Mouse (Mus musculus) lung, embryonic 14.5 days (tissue): ENCODE results near the gene Mycbpap. TPM values are rescaled to one million over a fixed set of nuclear protein-coding genes. Genes with fewer than 3 reads are reported as not detected.

ENCODE experiments used
- ATAC-seq: fragments of 200-750 bp; cut with Nextera tagmentation; 2 replicates; pipeline ENCODE4 v1.8.0; 2017; ENCODE audit warnings: mild to moderate bottlenecking, moderate TSS enrichment, moderate library complexity; ENCODE audit not compliant: insufficient read depth
- DNase-seq: peaks from one replicate; pipeline ENCODE4 v3.0.0-alpha.2; 2015
- H3K27ac ChIP-seq: fragments of 300-500 bp; sonication (generic); 2 replicates; pipeline ENCODE4 v1.5.1; 2014; ENCODE audit warnings: low read depth, mild to moderate bottlenecking, moderate library complexity
- H3K27me3 ChIP-seq: fragments of 300-500 bp; sonication (generic); 2 replicates; pipeline ENCODE4 v1.6.1; 2014; ENCODE audit warnings: low read length, control low read depth; ENCODE audit not compliant: insufficient read depth
- H3K36me3 ChIP-seq: fragments of 300-500 bp; sonication (generic); 2 replicates; pipeline ENCODE4 v1.6.1; 2014; ENCODE audit warnings: control low read depth; ENCODE audit not compliant: insufficient read depth
- H3K4me1 ChIP-seq: fragments of 300-500 bp; sonication (generic); 2 replicates; pipeline ENCODE4 v1.6.1; 2014; ENCODE audit warnings: antibody characterized with exemption, control low read depth; ENCODE audit not compliant: insufficient read depth
- H3K4me2 ChIP-seq: fragments of 300-500 bp; sonication (generic); 2 replicates; pipeline ENCODE4 v1.6.1; 2014; ENCODE audit warnings: mild to moderate bottlenecking
- H3K4me3 ChIP-seq: fragments of 300-500 bp; sonication (generic); 2 replicates; pipeline ENCODE4 v1.5.1; 2014; ENCODE audit warnings: low read depth, low read length
- H3K9ac ChIP-seq: fragments of 300-500 bp; sonication (generic); 2 replicates; pipeline ENCODE4 v1.6.1; 2014
- H3K9me3 ChIP-seq: fragments of 300-500 bp; sonication (generic); 2 replicates; pipeline ENCODE4 v1.6.1; 2016; ENCODE audit warnings: low read depth, low read length, control low read depth
- CTCF ChIP-seq: IDR thresholded peaks from 2 replicates; pipeline ENCODE4 v1.5.1; 2016; ENCODE audit warnings: antibody characterized with exemption, low read depth
- WGBS: fragments of 180-500 bp; shearing (Covaris S2); extraction: QIAGEN DNeasy Blood & Tissue Kit; methylation state at CpG from one replicate; pipeline ENCODE4 v1.1.7; 2014; 5-methylcytosine and 5-hydroxymethylcytosine counted together
- polyA plus RNA-seq: library from polyadenylated mRNA; unstranded; fragments of >200 nt; fragmentation: Nextera tagmentation; extraction: Ambion mirVana; gene quantifications from 2 replicates; pipeline ENCODE4 v1.2.1, GENCODE M21; 2014

Gene Mycbpap
- polyA plus RNA-seq, 1 experiment from 2014 or later, result 3.2 TPM

- DNase-seq (peak; percentile 19), ATAC-seq (no peak)
- H3K4me1 ChIP-seq, result peaks cover 11% of the 10 kb centered on the region; the same call in 1 of the 2 replicates
- no peak for TF ChIP-seq CTCF
- 0 out of 2 replicates have a peak, but pooled peaks cover 5% of the 10 kb centered on the region for H3K27me3 ChIP-seq
- no peak overlapping the region for H3K9ac ChIP-seq
- 28% methylated on average over 4 of the region's 4 CpGs for WGBS
- H3K9me3 ChIP-seq, result no peaks in the 10 kb centered on the region
- no peak overlapping the region for H3K4me3 ChIP-seq
- H3K36me3 ChIP-seq, result peaks cover 8% of the 10 kb centered on the region
- no peak overlapping the region for H3K4me2 ChIP-seq
- no peak overlapping the region for H3K27ac ChIP-seq
Observed at GRCm38 (mm10) chr11:94489745-94490144, 31.8 kb downstream of the Mycbpap start.

GRCm38 (mm10) chr11:94488767-94489533 lies 32.6 kb downstream of the Mycbpap start:
- WGBS, result 86% methylated on average over 11 of the region's 11 CpGs
- no peak for DNase-seq

GRCm38 (mm10) chr11:94486001-94486400 lies 35.5 kb downstream of the Mycbpap start, which contains the start of gene Spata20:
Spata20 (minus strand) TSS chr11:94486179.
- H3K4me2 ChIP-seq, result peak within 1 kb of the TSS; percentile 48; the same call in 1 of the 2 replicates
- H3K27me3 ChIP-seq, result 0 out of 2 replicates have a peak, but pooled peaks cover 5% of the 10 kb centered on the region
- H3K4me3 ChIP-seq, result peak within 1 kb of the TSS; percentile 15
- no peaks in the 10 kb centered on the region for H3K9me3 ChIP-seq
- H3K36me3 ChIP-seq, result no peaks in the 10 kb centered on the region
- H3K27ac ChIP-seq, result no peak within 1 kb of the TSS
- H3K4me1 ChIP-seq, result 0 out of 2 replicates have a peak, but pooled peaks cover 1% of the 10 kb centered on the region
- peak; percentile 98 for TF ChIP-seq CTCF
- ATAC-seq (peak; percentile 87), DNase-seq (peak; percentile 92)
- under 1% methylated on average over 24 of the region's 24 CpGs for whole genome bisulfite sequencing
- H3K9ac ChIP-seq, result no peak within 1 kb of the TSS

More at GRCm38 (mm10) chr11:94488767-94489533, 32.6 kb downstream of the Mycbpap start:
- no peak overlapping the region for H3K4me2 ChIP-seq
- 0 out of 2 replicates have a peak, but pooled peaks cover 10% of the 10 kb centered on the region for H3K4me1 ChIP-seq
- no peak overlapping the region for H3K4me3 ChIP-seq
- H3K27ac ChIP-seq, result no peak overlapping the region
- H3K9me3 ChIP-seq, result no peaks in the 10 kb centered on the region
- TF ChIP-seq CTCF, result no peak
- ATAC-seq, result no peak
- H3K9ac ChIP-seq, result no peak overlapping the region
- peaks cover 6% of the 10 kb centered on the region for H3K36me3 ChIP-seq
- 0 out of 2 replicates have a peak, but pooled peaks cover 5% of the 10 kb centered on the region for H3K27me3 ChIP-seq

- Histone ChIP-seq H3K9ac (no peak overlapping the region), H3K27ac (no peak overlapping the region), H3K4me2 (no peak overlapping the region), H3K27me3 (0 out of 2 replicates have a peak, but pooled peaks cover 5% of the 10 kb centered on the region), H3K4me1 (no peaks in the 10 kb centered on the region), H3K4me3 (no peak overlapping the region), H3K36me3 (no peaks in the 10 kb centered on the region), H3K9me3 (no peaks in the 10 kb centered on the region)
- WGBS, result 74% methylated on average over 5 of the region's 5 CpGs
- ATAC-seq (no peak), DNase-seq (no peak)
- no peak for TF ChIP-seq CTCF
Observed at GRCm38 (mm10) chr11:94485223-94485622, 36.3 kb downstream of the Mycbpap start.

- DNase-seq (no peak), ATAC-seq (no peak)
- H3K27me3 ChIP-seq, result 0 out of 2 replicates have a peak, but pooled peaks cover 5% of the 10 kb centered on the region
- H3K36me3 ChIP-seq, result no peaks in the 10 kb centered on the region
- no peaks in the 10 kb centered on the region for H3K4me1 ChIP-seq
- no peak overlapping the region for H3K27ac ChIP-seq
- H3K9me3 ChIP-seq, result no peaks in the 10 kb centered on the region
- 89% methylated on average over 9 of the region's 9 CpGs for WGBS
- no peak overlapping the region for H3K4me2 ChIP-seq
- H3K4me3 ChIP-seq, result no peak overlapping the region
- TF ChIP-seq CTCF, result no peak
- no peak overlapping the region for H3K9ac ChIP-seq
Observed at GRCm38 (mm10) chr11:94484636-94485035, 36.9 kb downstream of the Mycbpap start.

- WGBS, result 77% methylated on average over 14 of the region's 14 CpGs
Observed at GRCm38 (mm10) chr11:94483921-94484320, 37.6 kb downstream of the Mycbpap start.

GRCm38 (mm10) chr11:94483436-94483835 lies 38.1 kb downstream of the Mycbpap start:
- no peak for TF ChIP-seq CTCF
- ATAC-seq, result no peak
- 70% methylated on average over 11 of the region's 11 CpGs for WGBS

More at GRCm38 (mm10) chr11:94483921-94484320, 37.6 kb downstream of the Mycbpap start:
- Histone ChIP-seq H3K4me3 (no peak overlapping the region), H3K27me3 (0 out of 2 replicates have a peak, but pooled peaks cover 5% of the 10 kb centered on the region), H3K9me3 (no peaks in the 10 kb centered on the region), H3K4me1 (no peaks in the 10 kb centered on the region), H3K4me2 (no peak overlapping the region), H3K27ac (no peak overlapping the region), H3K36me3 (no peaks in the 10 kb centered on the region), H3K9ac (no peak overlapping the region)
- DNase-seq (no peak), ATAC-seq (no peak)
- TF ChIP-seq CTCF, result no peak

More at GRCm38 (mm10) chr11:94483436-94483835, 38.1 kb downstream of the Mycbpap start:
- no peak for DNase-seq
- Histone ChIP-seq H3K36me3 (no peaks in the 10 kb centered on the region), H3K27ac (no peak overlapping the region), H3K9ac (no peak overlapping the region), H3K4me1 (no peaks in the 10 kb centered on the region), H3K4me2 (no peak overlapping the region), H3K9me3 (no peaks in the 10 kb centered on the region), H3K27me3 (0 out of 2 replicates have a peak, but pooled peaks cover 5% of the 10 kb centered on the region), H3K4me3 (no peak overlapping the region)
